Comparison of ENCODE assay signal across 8 mouse cellular contexts in the genomic region with DNA sequence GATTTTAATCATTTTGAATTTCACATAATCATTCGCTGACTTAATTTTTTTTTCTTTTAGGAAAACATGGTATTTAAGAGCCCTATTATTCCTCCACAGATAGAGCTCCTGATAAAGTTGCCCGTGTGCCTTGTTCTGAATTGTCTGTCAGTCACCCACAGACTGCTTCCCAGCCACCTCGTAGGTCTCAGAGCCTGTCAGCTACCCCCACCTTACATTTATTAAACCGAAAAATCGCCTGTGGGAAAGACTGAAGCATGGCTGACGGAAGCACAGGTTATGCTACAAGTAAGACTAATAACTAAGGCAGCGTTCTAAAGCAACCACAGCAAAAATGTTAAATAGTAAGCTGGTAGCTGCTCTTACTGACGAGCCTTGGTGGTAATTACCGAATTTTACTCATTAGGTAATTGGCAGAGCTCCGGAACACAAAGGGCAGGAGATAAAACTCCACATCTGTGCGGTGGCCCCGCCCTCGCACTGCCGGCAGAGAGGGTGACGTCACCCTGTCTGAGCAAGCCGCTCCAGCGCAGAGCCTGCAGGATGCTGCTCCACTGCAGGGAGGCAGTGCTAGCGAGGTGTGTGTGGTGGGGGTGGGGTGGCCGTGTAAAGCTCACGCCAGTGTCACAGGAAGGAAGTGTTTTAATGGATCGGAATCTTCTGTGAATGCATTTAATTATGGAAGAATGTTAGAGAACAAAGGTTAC.
DNase-seq lines count a peak whose midpoint lies in the region; ATAC-seq lines count a peak whose summit lies in the region.

No protein-coding gene starts in this region.

- WGBS in forebrain, embryonic 16.5 days: 4% methylated on average over 21 of the region's 21 CpGs
- 9% methylated on average over 21 of the region's 21 CpGs for WGBS in lung, embryonic 16.5 days

- H3K27me3 ChIP-seq in forebrain, embryonic 16.5 days (replicated peaks; ENCODE audit: control insufficient read depth, insufficient read depth, low read length): no peaks in the 10 kb centered on the region
- no peaks in the 10 kb centered on the region for H3K27me3 ChIP-seq in lung, embryonic 16.5 days (ENCODE audit: control insufficient read depth, insufficient read depth, low read depth, low read length)

- H3K27ac ChIP-seq in forebrain, embryonic 16.5 days (ENCODE audit: low read length): peak overlapping the region; percentile 52
- H3K27ac ChIP-seq in lung, embryonic 16.5 days (ENCODE audit: low read length): no peak overlapping the region

- peak overlapping the region; percentile 69 for H3K4me2 ChIP-seq in forebrain, embryonic 16.5 days (ENCODE audit: low read length)
- peak overlapping the region; percentile 69 for H3K4me2 ChIP-seq in lung, embryonic 16.5 days (ENCODE audit: low read depth, low read length)

- H3K36me3 ChIP-seq in forebrain, embryonic 16.5 days (ENCODE audit: control insufficient read depth, insufficient read depth): no peaks in the 10 kb centered on the region
- no peaks in the 10 kb centered on the region for H3K36me3 ChIP-seq in lung, embryonic 16.5 days (ENCODE audit: control insufficient read depth, insufficient read depth, low read length)

- intact Hi-C loops in heart, postnatal 36 days (cut with DNase I): no loop called here

- peaks cover 50% of the 10 kb centered on the region for H3K4me1 ChIP-seq in forebrain, embryonic 16.5 days (replicated peaks; ENCODE audit: control insufficient read depth, insufficient read depth, low read length)
- peaks cover 32% of the 10 kb centered on the region for H3K4me1 ChIP-seq in lung, embryonic 16.5 days (replicated peaks; ENCODE audit: control insufficient read depth, insufficient read depth, low read length)

- no peaks in the 10 kb centered on the region for H3K9me3 ChIP-seq in forebrain, embryonic 16.5 days (ENCODE audit: control insufficient read depth, low read length)
- no peaks in the 10 kb centered on the region for H3K9me3 ChIP-seq in lung, embryonic 16.5 days (ENCODE audit: control insufficient read depth, low read length)

- H3K9ac ChIP-seq in forebrain, embryonic 16.5 days (replicated peaks; ENCODE audit: low read depth, low read length): peak overlapping the region; percentile 56
- H3K9ac ChIP-seq in lung, embryonic 16.5 days (ENCODE audit: low read length): no peak overlapping the region; the same call in 1 of the 2 replicates

- peak overlapping the region; percentile 46 for H3K4me3 ChIP-seq in forebrain, embryonic 16.5 days (replicated peaks; ENCODE audit: low read length)
- H3K4me3 ChIP-seq in lung, embryonic 16.5 days (ENCODE audit: low read length): peak overlapping the region; percentile 42

- peak; percentile 96 for DNase-seq in Muller cell, postnatal 12 days (ENCODE audit: inconsistent ontology term)
- DNase-seq in cerebellum, adult 18-20 months: peak; percentile 81
- peak; percentile 76 to 77 for DNase-seq in heart, postnatal 36 days
- DNase-seq in layer of hippocampus, adult 9-11 months: peak; percentile 74
- peak; percentile 29 for DNase-seq in ovary, postnatal 14 days (ENCODE audit: low spot score)
- DNase-seq in urinary bladder, postnatal 36 days (ENCODE audit: low spot score in 2 of 2): peak; percentile 50 to 69

- ATAC-seq in forebrain, embryonic 16.5 days: peak; percentile 94
- peak; percentile 91 for ATAC-seq in lung, embryonic 16.5 days (ENCODE audit: low read depth)

Comparison
In these comparisons a context has a peak if more than half of its experiments do, and no peak if none do; other contexts are left out.
1. DNase-seq: peak in every context shown above with its lines; median percentile 96 in Muller cell, postnatal 12 days; 81 in cerebellum, adult 18-20 months; 76 in heart, postnatal 36 days; 74 in layer of hippocampus, adult 9-11 months; 60 in urinary bladder, postnatal 36 days; 29 in ovary, postnatal 14 days.